Mouse (Mus musculus): ENCODE data around the gene Vps4b.
A peak's percentile ranks its signal among the peaks of the same experiment; 100 is the strongest.
"Not testable (repeated sequence)": the region's sequence is repeated elsewhere in the genome, so short reads cannot be mapped to it uniquely, and the experiment has no call there.

The Vps4b gene

GRCm38 (mm10) chr1:106750656-106751055, 45.9 kb downstream of the Vps4b start:
- no peak for DNase-seq

- DNase-seq: no peak
These were observed 47.8 kb downstream of the Vps4b start for GRCm38 (mm10) chr1:106748555-106749315.

GRCm38 (mm10) chr1:106742980-106743379, 53.5 kb downstream of the Vps4b start:
- no peak for DNase-seq

GRCm38 (mm10) chr1:106740735-106741134, 55.8 kb downstream of the Vps4b start:
- no peak for DNase-seq

GRCm38 (mm10) chr1:106739810-106740209, 56.7 kb downstream of the Vps4b start:
- no peak for DNase-seq

GRCm38 (mm10) chr1:106738092-106738491, 58.4 kb downstream of the Vps4b start:
- DNase-seq: no peak

- DNase-seq: no peak
These were observed 60.3 kb downstream of the Vps4b start for GRCm38 (mm10) chr1:106736211-106736610.

GRCm38 (mm10) chr1:106735586-106735985, 60.9 kb downstream of the Vps4b start:
- DNase-seq: peak; percentile 28

GRCm38 (mm10) chr1:106722061-106722460, 74.5 kb downstream of the Vps4b start:
- no peak for DNase-seq

GRCm38 (mm10) chr1:106717736-106718135, 78.8 kb downstream of the Vps4b start:
- not testable (repeated sequence) for DNase-seq

GRCm38 (mm10) chr1:106717071-106717601, 79.4 kb downstream of the Vps4b start:
- DNase-seq: peak; percentile 86

GRCm38 (mm10) chr1:106716141-106716540, 80.4 kb downstream of the Vps4b start:
- DNase-seq: no peak

- DNase-seq: no peak
These were observed 81.1 kb downstream of the Vps4b start for GRCm38 (mm10) chr1:106715111-106716083.

- DNase-seq: no peak
These were observed 82.0 kb downstream of the Vps4b start for GRCm38 (mm10) chr1:106714530-106714981.

All from right cerebral cortex, postnatal 4 days (tissue).